Mouse (Mus musculus) kidney, postnatal 36 days (tissue): Measurements from ENCODE around the gene Eln.

ENCODE experiments used
- DNase-seq, 2 experiments: peaks; one replicate each; pipeline ENCODE4 v3.0.0; 2021 to 2022; ENCODE audit warnings: mixed read lengths in 2 of 2

Eln gene

GRCm38 (mm10) chr5:134742221-134742795, 4.8 kb downstream of the Eln start:
- peak; percentile 17 to 58 for DNase-seq

GRCm38 (mm10) chr5:134740501-134741341, 6.4 kb downstream of the Eln start:
- DNase-seq: peak in 1 of 2 experiments; percentile 33

- DNase-seq: no peak
These were observed 7.2 kb downstream of the Eln start for GRCm38 (mm10) chr5:134739951-134740350.

GRCm38 (mm10) chr5:134734920-134735319, 12.2 kb downstream of the Eln start:
- DNase-seq: no peak

- peak in 1 of 2 experiments; percentile 21 for DNase-seq
These were observed 13.1 kb downstream of the Eln start for GRCm38 (mm10) chr5:134734072-134734471.

GRCm38 (mm10) chr5:134733241-134733640, 13.9 kb downstream of the Eln start:
- DNase-seq: no peak

GRCm38 (mm10) chr5:134729124-134729523, 18.0 kb downstream of the Eln start:
- DNase-seq: no peak

GRCm38 (mm10) chr5:134728535-134728934, 18.6 kb downstream of the Eln start:
- DNase-seq: no peak

- no peak for DNase-seq
These were observed 20.0 kb downstream of the Eln start for GRCm38 (mm10) chr5:134727001-134727639.

- no peak for DNase-seq
These were observed 21.8 kb downstream of the Eln start for GRCm38 (mm10) chr5:134725299-134725698.

GRCm38 (mm10) chr5:134720058-134720457, 27.1 kb downstream of the Eln start:
- no peak for DNase-seq

- DNase-seq: peak in 1 of 2 experiments; percentile 51
These were observed 36.0 kb downstream of the Eln start for GRCm38 (mm10) chr5:134711076-134711475.

GRCm38 (mm10) chr5:134709275-134709674, 37.8 kb downstream of the Eln start:
- peak; percentile 18 to 50 for DNase-seq

- peak; percentile 74 to 89 for DNase-seq
These were observed 43.0 kb downstream of the Eln start for GRCm38 (mm10) chr5:134704157-134704556.

- no peak for DNase-seq
These were observed 51.6 kb downstream of the Eln start for GRCm38 (mm10) chr5:134695539-134695938.

- DNase-seq: no peak
These were observed 52.0 kb downstream of the Eln start for GRCm38 (mm10) chr5:134695082-134695481.

GRCm38 (mm10) chr5:134692704-134693103, 54.4 kb downstream of the Eln start:
- DNase-seq: no peak

GRCm38 (mm10) chr5:134688718-134689284, 58.3 kb downstream of the Eln start:
- peak; percentile 99 for DNase-seq

GRCm38 (mm10) chr5:134688086-134688717, 58.9 kb downstream of the Eln start, which contains the start of gene Limk1:
TSS of gene Limk1 (minus strand) at chr5:134688598.
- no peak for DNase-seq

GRCm38 (mm10) chr5:134687187-134687586, 59.9 kb downstream of the Eln start:
- no peak for DNase-seq

GRCm38 (mm10) chr5:134686541-134686940, 60.6 kb downstream of the Eln start:
- DNase-seq: no peak

- peak in 1 of 2 experiments; percentile 16 for DNase-seq
These were observed 62.7 kb downstream of the Eln start for GRCm38 (mm10) chr5:134684398-134684797.

- no peak for DNase-seq
These were observed 63.3 kb downstream of the Eln start for GRCm38 (mm10) chr5:134683813-134684212.
